Mouse (Mus musculus) hindbrain, embryonic 15.5 days (tissue): ENCODE results near the gene Gm37240. TPM values are rescaled to one million over a fixed set of nuclear protein-coding genes. Genes with fewer than 3 reads are reported as not detected.

ENCODE experiments used
- ATAC-seq: fragments of 200-750 bp; cut with Nextera tagmentation; 2 replicates; pipeline ENCODE4 v1.8.0; 2017; ENCODE audit warnings: low read depth, moderate number of reproducible peaks, moderate TSS enrichment; ENCODE audit not compliant: low FRiP score
- H3K27ac ChIP-seq: fragments of 300-500 bp; sonication (generic); replicated peaks from 2 replicates; pipeline ENCODE4 v1.5.1; 2015; ENCODE audit warnings: mild to moderate bottlenecking, inconsistent platforms
- H3K27me3 ChIP-seq: fragments of 300-500 bp; sonication (generic); 2 replicates; pipeline ENCODE4 v1.6.1; 2015; ENCODE audit warnings: control low read depth, inconsistent platforms
- H3K36me3 ChIP-seq: fragments of 300-500 bp; sonication (generic); 2 replicates; pipeline ENCODE4 v1.6.1; 2015; ENCODE audit warnings: control low read depth, inconsistent platforms
- H3K4me1 ChIP-seq: fragments of 300-500 bp; sonication (generic); replicated peaks from 2 replicates; pipeline ENCODE4 v1.6.1; 2015; ENCODE audit warnings: control low read depth, inconsistent platforms
- H3K4me2 ChIP-seq: fragments of 300-500 bp; sonication (generic); 2 replicates; pipeline ENCODE4 v1.6.1; 2015; ENCODE audit warnings: moderate library complexity, mild to moderate bottlenecking, inconsistent platforms
- H3K4me3 ChIP-seq: fragments of 300-500 bp; sonication (generic); 2 replicates; pipeline ENCODE4 v1.5.1; 2015; ENCODE audit warnings: mild to moderate bottlenecking, inconsistent platforms
- H3K9ac ChIP-seq: fragments of 300-500 bp; sonication (generic); 2 replicates; pipeline ENCODE4 v1.6.1; 2015; ENCODE audit warnings: inconsistent platforms
- H3K9me3 ChIP-seq: fragments of 300-500 bp; sonication (generic); 2 replicates; pipeline ENCODE4 v1.6.1; 2016; ENCODE audit warnings: control low read depth, inconsistent platforms
- WGBS: fragments of 180-500 bp; shearing (Covaris S2); methylation state at CpG from one replicate; pipeline ENCODE4 v1.1.7; 2015; 5-methylcytosine and 5-hydroxymethylcytosine counted together
- polyA plus RNA-seq: library from polyadenylated mRNA; unstranded; fragments of >200 nt; fragmentation: Nextera tagmentation; extraction: Ambion mirVana; gene quantifications from 2 replicates; pipeline ENCODE4 v1.2.1, GENCODE M21; 2015

Gene Gm37240
- polyA plus RNA-seq, 1 experiment from 2014 or later: 0.87 TPM

DNA sequence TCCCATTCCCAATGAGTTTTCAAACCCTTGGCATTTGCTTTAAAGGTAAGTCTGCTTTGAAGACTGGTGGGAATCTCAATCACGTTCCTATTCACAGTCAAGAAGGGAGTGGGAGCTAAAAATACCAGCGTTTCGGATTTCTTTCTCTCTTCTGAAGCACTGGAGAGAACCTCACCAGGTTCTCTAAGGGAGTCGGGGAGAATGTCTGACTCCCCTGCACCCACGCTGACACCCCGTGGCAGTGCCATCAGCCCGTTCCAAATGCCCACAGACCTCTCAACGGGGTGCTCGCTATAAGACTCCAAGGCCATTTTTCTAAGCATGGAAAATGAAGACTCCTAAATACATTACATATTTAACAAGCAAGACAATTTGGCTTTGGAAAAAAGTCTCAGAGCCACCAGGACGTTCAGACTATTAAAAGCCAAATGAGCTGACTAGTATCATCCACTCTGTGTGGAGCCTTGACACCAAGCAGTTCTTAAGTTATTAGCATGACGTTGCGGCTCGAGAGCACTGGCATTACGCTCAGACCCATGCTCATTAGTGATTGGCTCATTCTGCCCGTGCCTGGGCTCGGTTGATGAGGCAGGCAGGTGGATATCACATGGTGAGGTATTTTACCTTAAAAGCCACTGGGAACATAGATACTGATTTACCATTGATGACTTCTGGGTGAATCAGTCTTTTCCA is 508.5 kb downstream of the Gm37240 start:
- H3K27ac ChIP-seq: no peak overlapping the region
- WGBS: 57% methylated on average over 16 of the region's 16 CpGs
- no peak for ATAC-seq
- no peaks in the 10 kb centered on the region for H3K9me3 ChIP-seq
- peaks cover 9% of the 10 kb centered on the region for H3K4me1 ChIP-seq
- no peak overlapping the region for H3K9ac ChIP-seq
- H3K27me3 ChIP-seq: no peaks in the 10 kb centered on the region
- no peaks in the 10 kb centered on the region for H3K36me3 ChIP-seq
- H3K4me2 ChIP-seq: no peak overlapping the region
- no peak overlapping the region for H3K4me3 ChIP-seq

DNA sequence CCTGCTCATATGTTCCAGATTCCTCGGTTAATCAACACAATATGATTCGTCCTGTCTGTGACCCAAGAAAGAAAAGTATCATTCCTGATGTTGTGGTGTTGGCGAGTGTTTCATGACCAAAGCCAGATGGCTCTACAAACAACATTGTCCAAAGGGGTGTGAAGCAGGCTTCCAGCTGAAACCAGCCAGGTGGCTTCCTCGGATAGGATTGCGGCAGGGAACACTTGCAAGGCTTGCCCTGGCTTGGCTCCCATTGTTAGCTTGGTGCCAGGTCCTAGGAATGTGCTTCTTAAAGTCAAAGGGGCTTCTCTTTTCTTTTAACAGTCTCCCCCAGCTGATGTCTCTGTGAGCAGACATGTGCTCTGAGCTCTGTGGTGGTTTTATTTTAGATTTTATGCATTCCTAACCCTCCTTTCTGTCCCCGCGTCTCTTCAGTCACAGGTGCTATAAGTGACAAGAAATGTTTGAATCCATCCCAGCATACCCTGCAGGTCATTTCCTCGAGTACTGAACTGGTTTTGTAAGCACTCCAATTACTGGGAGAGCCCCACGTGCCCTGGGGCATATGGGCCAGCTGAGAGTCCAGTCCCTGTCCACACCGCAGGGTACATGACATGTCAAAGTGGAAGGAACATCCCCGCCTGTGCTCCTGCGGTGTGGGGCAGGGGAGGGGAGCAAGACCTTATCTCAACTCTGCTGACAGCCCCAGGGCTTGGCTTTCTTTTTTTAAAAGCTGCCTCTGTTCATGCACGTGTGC is 509.2 kb downstream of the Gm37240 start:
- 55% methylated on average over 13 of the region's 13 CpGs for WGBS
- Histone ChIP-seq H3K9ac (no peak overlapping the region), H3K36me3 (no peaks in the 10 kb centered on the region), H3K9me3 (no peaks in the 10 kb centered on the region), H3K4me3 (no peak overlapping the region), H3K27me3 (no peaks in the 10 kb centered on the region), H3K4me2 (no peak overlapping the region), H3K4me1 (peaks cover 9% of the 10 kb centered on the region), H3K27ac (no peak overlapping the region)
- ATAC-seq: no peak

DNA sequence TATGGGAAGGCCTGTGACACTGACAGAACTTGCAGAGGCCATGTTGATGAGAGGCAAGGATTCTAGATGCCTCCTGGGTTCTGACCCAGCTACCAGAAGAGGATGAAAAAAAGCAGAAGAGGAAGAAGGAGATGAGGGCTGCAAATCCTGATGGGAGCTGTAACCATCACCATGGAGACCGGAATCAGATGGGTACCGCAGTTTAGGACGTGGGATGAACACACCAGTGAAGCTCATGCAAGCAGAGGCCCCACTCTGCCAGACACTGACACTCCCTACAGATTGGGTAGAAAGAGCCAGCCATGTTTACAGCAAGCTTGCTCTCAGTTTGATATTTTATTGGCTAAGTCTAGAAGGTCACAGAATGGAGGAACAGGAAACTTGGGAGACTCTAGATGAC is 509.8 kb downstream of the Gm37240 start:
- ATAC-seq: no peak
- WGBS: 78% methylated on average over 3 of the region's 3 CpGs
- H3K27me3 ChIP-seq: no peaks in the 10 kb centered on the region
- H3K9ac ChIP-seq: no peak overlapping the region
- no peaks in the 10 kb centered on the region for H3K36me3 ChIP-seq
- no peak overlapping the region for H3K27ac ChIP-seq
- no peak overlapping the region for H3K4me2 ChIP-seq
- H3K4me1 ChIP-seq: peaks cover 9% of the 10 kb centered on the region
- no peak overlapping the region for H3K4me3 ChIP-seq
- H3K9me3 ChIP-seq: no peaks in the 10 kb centered on the region

DNA sequence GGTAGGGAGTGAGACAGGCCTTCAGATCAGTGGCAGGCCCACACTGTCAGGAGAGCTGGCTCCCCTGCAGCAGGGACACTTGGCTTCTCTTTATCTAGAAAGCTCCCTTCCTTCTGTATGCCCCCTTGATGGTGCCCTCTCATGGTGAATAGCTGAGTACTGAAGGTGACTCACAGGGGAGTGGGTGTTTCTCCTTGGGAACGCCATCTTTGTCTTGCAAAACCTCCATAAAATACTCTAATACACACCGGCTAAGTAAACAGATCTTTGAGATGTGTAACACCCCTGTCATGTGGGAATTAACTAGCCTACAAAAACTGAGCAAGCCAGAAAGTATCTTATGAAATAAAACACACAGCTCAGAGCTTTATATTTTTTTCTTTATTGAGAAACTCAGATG is 510.8 kb downstream of the Gm37240 start:
- Histone ChIP-seq H3K27me3 (no peaks in the 10 kb centered on the region), H3K9ac (no peak overlapping the region), H3K27ac (no peak overlapping the region), H3K36me3 (no peaks in the 10 kb centered on the region), H3K4me1 (peaks cover 9% of the 10 kb centered on the region), H3K9me3 (no peaks in the 10 kb centered on the region), H3K4me3 (no peak overlapping the region), H3K4me2 (no peak overlapping the region)
- no peak for ATAC-seq
- 88% methylated on average over 2 of the region's 2 CpGs for WGBS

GRCm38 (mm10) chr3:85373039-85373438 is 514.3 kb downstream of the Gm37240 start:
- 45% methylated on average over 3 of the region's 3 CpGs for WGBS
- peaks cover 1% of the 10 kb centered on the region; the same call in 1 of the 2 replicates for H3K4me1 ChIP-seq
- no peaks in the 10 kb centered on the region for H3K27me3 ChIP-seq
- no peaks in the 10 kb centered on the region for H3K36me3 ChIP-seq
- no peak overlapping the region for H3K4me2 ChIP-seq
- no peak overlapping the region for H3K4me3 ChIP-seq
- H3K9ac ChIP-seq: no peak overlapping the region
- H3K9me3 ChIP-seq: no peaks in the 10 kb centered on the region
- H3K27ac ChIP-seq: no peak overlapping the region
- no peak for ATAC-seq

DNA sequence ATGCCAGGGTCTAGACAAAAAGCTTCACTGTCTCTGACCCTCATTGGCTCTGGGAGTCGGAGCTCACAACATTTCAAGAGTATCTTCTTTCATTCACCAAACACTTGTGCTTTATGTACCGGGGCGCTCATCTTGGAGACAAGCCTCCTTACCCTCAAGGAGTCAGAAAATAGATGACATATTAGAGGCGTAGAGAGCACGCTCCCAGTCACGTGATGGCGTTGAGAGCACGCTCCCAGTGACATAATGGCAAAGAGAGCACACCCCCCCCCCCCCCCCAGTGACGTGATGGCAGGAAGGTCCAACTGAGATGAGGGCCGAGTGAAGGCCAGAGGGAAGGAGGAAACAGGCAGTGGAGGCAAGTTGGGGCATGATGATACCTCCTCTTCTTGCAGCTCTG is 517.5 kb downstream of the Gm37240 start:
- H3K27me3 ChIP-seq: no peaks in the 10 kb centered on the region
- H3K9ac ChIP-seq: no peak overlapping the region
- no peak overlapping the region for H3K27ac ChIP-seq
- H3K4me2 ChIP-seq: no peak overlapping the region
- no peaks in the 10 kb centered on the region; the same call in 1 of the 2 replicates for H3K4me1 ChIP-seq
- H3K9me3 ChIP-seq: no peaks in the 10 kb centered on the region
- 81% methylated on average over 8 of the region's 10 CpGs for WGBS
- no peak for ATAC-seq
- no peaks in the 10 kb centered on the region for H3K36me3 ChIP-seq
- H3K4me3 ChIP-seq: no peak overlapping the region

DNA sequence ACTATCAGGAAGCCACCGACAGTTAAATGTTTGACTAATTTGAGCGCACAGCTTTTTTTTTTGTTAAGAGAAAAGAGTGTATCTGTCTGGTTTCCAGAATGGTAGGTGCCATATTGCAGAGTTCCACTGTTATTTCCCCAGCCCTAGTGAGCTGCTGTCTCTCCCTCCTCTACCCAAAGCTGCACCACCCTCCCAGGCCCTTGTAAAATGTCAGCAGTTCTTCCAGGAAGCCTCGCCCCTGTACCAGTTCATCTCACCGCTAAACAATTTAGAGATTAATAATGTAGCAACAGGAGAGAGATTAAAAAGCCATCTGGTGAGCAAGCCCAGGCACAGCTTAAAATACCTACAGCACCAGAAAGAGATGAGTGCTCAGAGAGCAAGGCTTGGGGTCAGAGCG is 518.2 kb downstream of the Gm37240 start:
- no peaks in the 10 kb centered on the region; the same call in 1 of the 2 replicates for H3K4me1 ChIP-seq
- no peak for ATAC-seq
- H3K4me2 ChIP-seq: no peak overlapping the region
- no peak overlapping the region for H3K27ac ChIP-seq
- 67% methylated on average over 5 of the region's 5 CpGs for WGBS
- H3K9ac ChIP-seq: no peak overlapping the region
- H3K9me3 ChIP-seq: no peaks in the 10 kb centered on the region
- H3K27me3 ChIP-seq: no peaks in the 10 kb centered on the region
- no peaks in the 10 kb centered on the region for H3K36me3 ChIP-seq
- H3K4me3 ChIP-seq: no peak overlapping the region

GRCm38 (mm10) chr3:85368354-85369120 is 518.8 kb downstream of the Gm37240 start:
- no peak overlapping the region for H3K4me2 ChIP-seq
- no peak overlapping the region for H3K27ac ChIP-seq
- no peaks in the 10 kb centered on the region for H3K27me3 ChIP-seq
- H3K4me3 ChIP-seq: no peak overlapping the region
- ATAC-seq: no peak
- WGBS: 81% methylated on average over 16 of the region's 16 CpGs
- H3K4me1 ChIP-seq: no peaks in the 10 kb centered on the region; the same call in 1 of the 2 replicates
- H3K9me3 ChIP-seq: no peaks in the 10 kb centered on the region
- no peaks in the 10 kb centered on the region for H3K36me3 ChIP-seq
- H3K9ac ChIP-seq: no peak overlapping the region

DNA sequence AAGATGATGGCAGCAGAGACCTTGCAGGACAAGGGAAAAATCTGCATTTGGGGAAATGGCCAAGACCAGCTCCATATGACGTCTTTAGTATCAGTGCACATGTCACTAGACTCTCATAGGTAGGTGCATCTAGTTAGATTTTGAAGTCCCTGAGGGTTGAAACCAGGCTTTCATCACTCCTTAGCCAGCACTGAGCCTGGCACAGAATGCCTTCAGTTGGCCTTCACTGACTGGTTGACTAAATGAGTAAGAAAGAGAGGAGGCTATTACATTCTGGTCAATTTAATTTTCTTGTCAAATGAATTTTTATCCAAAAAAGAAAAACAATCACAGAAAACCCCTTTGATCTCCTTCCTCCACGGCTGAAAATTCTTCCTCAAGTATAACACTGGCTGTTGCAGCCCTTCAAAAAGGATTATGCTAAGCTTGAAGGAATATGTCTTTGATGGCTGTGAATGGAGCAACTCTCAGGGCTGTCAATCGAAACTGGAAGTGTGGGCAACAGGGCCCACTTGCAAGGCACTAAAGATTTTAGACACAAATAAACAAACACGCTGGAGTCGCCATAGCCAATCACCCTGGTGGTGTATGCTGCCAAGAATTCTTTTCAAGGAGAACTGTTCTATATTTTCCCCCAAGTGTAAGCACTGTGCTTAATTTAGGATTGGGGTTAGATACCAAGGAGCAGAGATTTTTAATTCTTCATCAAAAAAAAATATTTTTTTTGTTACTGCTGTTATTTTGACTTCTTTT is 522.6 kb downstream of the Gm37240 start:
- no peaks in the 10 kb centered on the region; the same call in none of the 2 replicates for H3K4me1 ChIP-seq
- H3K9ac ChIP-seq: no peak overlapping the region
- ATAC-seq: no peak
- no peak overlapping the region for H3K4me3 ChIP-seq
- H3K4me2 ChIP-seq: no peak overlapping the region
- H3K27ac ChIP-seq: no peak overlapping the region
- H3K9me3 ChIP-seq: no peaks in the 10 kb centered on the region
- H3K27me3 ChIP-seq: no peaks in the 10 kb centered on the region
- no peaks in the 10 kb centered on the region for H3K36me3 ChIP-seq
- 63% methylated on average over 5 of the region's 5 CpGs for WGBS

DNA sequence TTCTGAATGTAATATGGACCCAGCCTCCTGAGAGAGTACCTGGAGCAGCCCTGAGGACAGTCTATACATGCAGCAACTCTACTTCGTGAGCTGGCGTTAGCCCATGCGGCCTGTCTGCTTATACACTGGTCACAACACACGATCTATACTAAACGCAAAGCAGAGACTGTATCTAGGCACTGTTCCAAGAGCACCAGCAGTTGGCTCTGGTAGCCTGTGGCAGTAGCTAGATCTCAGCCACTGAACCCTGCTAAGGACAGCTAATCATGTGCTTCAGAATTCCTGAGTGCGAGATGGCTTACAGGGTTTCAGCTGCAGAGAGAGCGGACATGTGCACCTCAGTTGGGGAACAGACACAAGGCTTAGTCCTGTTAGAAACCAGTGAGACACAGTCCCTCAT is 524.4 kb downstream of the Gm37240 start:
- no peak overlapping the region for H3K9ac ChIP-seq
- no peaks in the 10 kb centered on the region for H3K27me3 ChIP-seq
- H3K36me3 ChIP-seq: no peaks in the 10 kb centered on the region
- 80% methylated on average over 7 of the region's 7 CpGs for WGBS
- H3K9me3 ChIP-seq: no peaks in the 10 kb centered on the region
- no peaks in the 10 kb centered on the region; the same call in 1 of the 2 replicates for H3K4me1 ChIP-seq
- H3K4me3 ChIP-seq: no peak overlapping the region
- no peak for ATAC-seq
- H3K27ac ChIP-seq: no peak overlapping the region
- no peak overlapping the region for H3K4me2 ChIP-seq

GRCm38 (mm10) chr3:85356373-85356772 is 530.9 kb downstream of the Gm37240 start:
- no peaks in the 10 kb centered on the region for H3K4me1 ChIP-seq
- no peaks in the 10 kb centered on the region for H3K27me3 ChIP-seq
- no peaks in the 10 kb centered on the region for H3K9me3 ChIP-seq
- H3K4me3 ChIP-seq: no peak overlapping the region
- H3K9ac ChIP-seq: no peak overlapping the region
- ATAC-seq: no peak
- H3K27ac ChIP-seq: no peak overlapping the region
- no peaks in the 10 kb centered on the region for H3K36me3 ChIP-seq
- H3K4me2 ChIP-seq: no peak overlapping the region
- 84% methylated on average over 3 of the region's 3 CpGs for WGBS
